Mouse (Mus musculus) CH12.LX (cell line): Measurements from ENCODE around the gene Poglut1. TPM values are rescaled to one million over a fixed set of nuclear protein-coding genes. Genes with fewer than 3 reads are reported as not detected.
A peak's percentile ranks its signal among the peaks of the same experiment; 100 is the strongest.

Experiments used
- DNase-seq: peaks from one replicate; pipeline ENCODE4 v3.0.0-alpha.2; 2013; ENCODE audit errors: extremely low read depth
- H3K27ac ChIP-seq: 2 replicates; pipeline ENCODE4 v1.5.1; 2012; ENCODE audit warnings: low read depth, mild to moderate bottlenecking, control low read depth, moderate library complexity; ENCODE audit not compliant: insufficient read depth
- H3K27me3 ChIP-seq: replicated peaks from 2 replicates; pipeline ENCODE3; 2012; ENCODE audit warnings: inconsistent platforms
- H3K36me3 ChIP-seq, 2 experiments: replicated peaks in 1 of 2; 2 replicates each; pipeline versions ENCODE3 to v1.6.1; 2012; ENCODE audit warnings: inconsistent platforms in 1 of 2, low read length in 1 of 2, mild to moderate bottlenecking in 1 of 2, mixed read lengths in 1 of 2, moderate library complexity in 1 of 2; ENCODE audit not compliant: control insufficient read depth in 1 of 2, insufficient read depth in 1 of 2
- H3K4me1 ChIP-seq, 2 experiments: 2 replicates each; pipeline ENCODE4 v1.6.1; 2012; ENCODE audit warnings: inconsistent platforms in 1 of 2, moderate library complexity in 1 of 2; ENCODE audit not compliant: insufficient read depth in 2 of 2, control insufficient read depth in 1 of 2
- H3K4me2 ChIP-seq: 2 replicates; pipeline ENCODE4 v1.6.1; 2012; ENCODE audit warnings: low read depth, mild to moderate bottlenecking, control low read depth; ENCODE audit not compliant: poor library complexity, insufficient read depth, severe bottlenecking
- H3K4me3 ChIP-seq, 3 experiments: fragments of 150-350 bp in 1 of 3; sonication (generic) in 1 of 3; replicated peaks in 1 of 3; 2 replicates each; pipeline versions ENCODE3 to v1.5.1; 2011 to 2012; ENCODE audit warnings: low read depth in 2 of 3, low read length in 2 of 3, mild to moderate bottlenecking in 2 of 3, moderate library complexity in 2 of 3, control low read depth in 1 of 3, improper control_type of control experiment in 1 of 3, inconsistent platforms in 1 of 3, mixed read lengths in 1 of 3; ENCODE audit not compliant: poor library complexity in 1 of 3
- H3K79me2 ChIP-seq: replicated peaks from 2 replicates; pipeline ENCODE4 v1.6.1; 2012; ENCODE audit warnings: mild to moderate bottlenecking, moderate library complexity; ENCODE audit not compliant: control insufficient read depth, poor library complexity, insufficient read depth, severe bottlenecking; ENCODE audit errors: extremely low read depth
- H3K9ac ChIP-seq: 2 replicates; pipeline ENCODE4 v1.6.1; 2012; ENCODE audit warnings: low read depth, mild to moderate bottlenecking, control low read depth, moderate library complexity; ENCODE audit not compliant: insufficient read depth
- H3K9me3 ChIP-seq: replicated peaks from 2 replicates; pipeline ENCODE3; 2012; ENCODE audit warnings: low read length, inconsistent platforms, mixed read lengths
- CHD1 ChIP-seq: IDR thresholded peaks from 2 replicates; pipeline ENCODE4 v1.6.1; 2012; ENCODE audit warnings: low read depth, low read length, improper control_type of control experiment, inconsistent platforms
- E2F4 ChIP-seq: IDR thresholded peaks from 2 replicates; pipeline ENCODE4 v1.6.1; 2011; ENCODE audit warnings: low read depth, low read length, improper control_type of control experiment; ENCODE audit not compliant: insufficient replicate concordance
- HCFC1 ChIP-seq: IDR thresholded peaks from 2 replicates; pipeline ENCODE4 v1.6.1; 2012; ENCODE audit warnings: low read depth, mild to moderate bottlenecking, inconsistent platforms, low read length, improper control_type of control experiment
- JUN ChIP-seq: IDR thresholded peaks from 2 replicates; pipeline ENCODE4 v1.6.1; 2011; ENCODE audit warnings: low read depth, mild to moderate bottlenecking, low read length, improper control_type of control experiment, moderate library complexity; ENCODE audit not compliant: insufficient read depth
- MAZ ChIP-seq: IDR thresholded peaks from 2 replicates; pipeline ENCODE4 v1.6.1; 2012; ENCODE audit warnings: low read depth, mild to moderate bottlenecking, inconsistent platforms, low read length, improper control_type of control experiment, moderate library complexity
- MEF2A ChIP-seq: IDR thresholded peaks from 2 replicates; pipeline ENCODE4 v1.6.1; 2014; ENCODE audit warnings: low read depth, mild to moderate bottlenecking, inconsistent platforms, low read length, improper control_type of control experiment, borderline replicate concordance
- SIN3A ChIP-seq: IDR thresholded peaks from 2 replicates; pipeline ENCODE4 v1.6.1; 2012; ENCODE audit warnings: low read length, improper control_type of control experiment, inconsistent platforms
- TCF12 ChIP-seq: IDR thresholded peaks from 2 replicates; pipeline ENCODE4 v1.6.1; 2014; ENCODE audit warnings: low read depth, mild to moderate bottlenecking, inconsistent platforms, low read length, improper control_type of control experiment
- UBTF ChIP-seq: IDR thresholded peaks from 2 replicates; pipeline ENCODE4 v1.6.1; 2012; ENCODE audit warnings: low read depth, mild to moderate bottlenecking, inconsistent platforms, low read length, improper control_type of control experiment, moderate library complexity
- USF2 ChIP-seq: conservative IDR thresholded peaks from 2 replicates; pipeline ENCODE4 v1.6.1; 2011; ENCODE audit warnings: low read depth, low read length, improper control_type of control experiment
- ZMIZ1 ChIP-seq: IDR thresholded peaks from 2 replicates; pipeline ENCODE4 v1.6.1; 2012; ENCODE audit warnings: low read depth, mild to moderate bottlenecking, inconsistent platforms, low read length, improper control_type of control experiment
- ZNF384 ChIP-seq: IDR thresholded peaks from 2 replicates; pipeline ENCODE4 v1.6.1; 2012; ENCODE audit warnings: low read depth, low read length, improper control_type of control experiment, inconsistent platforms
- dilution Hi-C: fragments of 300-500 bp; cut with MboI; formaldehyde crosslinking; loops from 2 replicates; pipeline ENCODE4 v1.14.3; 2020; ENCODE audit warnings: low sequenced_read_pairs; ENCODE audit not compliant: extremely low pct_unique_long_range_greater_than_20kb, extremely low pct_ligation_motif_present
- in situ Hi-C: fragments of 300-500 bp; cut with MboI; formaldehyde crosslinking; loops from 3 replicates; pipeline ENCODE4 v1.14.3; 2019; ENCODE audit warnings: low sequenced_read_pairs, low pct_ligation_motif_present, low pct_unique_long_range_greater_than_20kb, mixed read lengths
- polyA plus RNA-seq: library from polyadenylated mRNA; unstranded; fragments of >175 nt; gene quantifications from 2 replicates; pipeline ENCODE4 v1.2.1, GENCODE M21; 2012; ENCODE audit warnings: low read depth; ENCODE audit not compliant: insufficient read length
- total RNA-seq, 2 experiments: library from RNA; depleted of rRNA; stranded (reverse); fragments of 300-350 nt in 1 of 2; fragments of >200 nt in 1 of 2; gene quantifications; 2 replicates each; pipeline ENCODE4 v1.2.3; 2012 to 2014

Poglut1 gene
- total and polyA plus RNA-seq, 3 experiments = 41.4 to 65.6 (median 54.7) TPM

DNA sequence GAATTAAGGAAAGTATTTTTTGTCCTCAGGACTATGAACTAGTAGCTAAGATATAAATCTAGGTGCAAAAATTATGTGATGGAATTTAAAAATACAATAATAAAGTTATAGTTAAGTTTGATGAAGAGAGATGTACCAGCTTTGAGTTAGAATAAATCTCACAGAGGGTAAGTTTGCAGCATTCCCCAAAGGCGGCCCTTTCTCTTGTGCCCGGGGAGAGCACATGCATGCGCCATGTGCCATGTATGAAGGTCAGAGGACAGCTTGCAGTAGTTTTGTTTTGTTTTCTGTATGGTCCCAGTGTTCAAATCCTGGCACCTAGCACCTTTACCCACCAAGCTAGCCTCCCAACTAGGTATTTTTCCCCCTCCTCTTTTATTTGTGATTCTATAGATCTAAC, 21.4 kb upstream of the Poglut1 start:
- dilution Hi-C loops = no loop called here
- no peaks in the 10 kb centered on the region for H3K4me1 ChIP-seq
- in situ Hi-C loops = no loop called here
- no peak overlapping the region for H3K9ac ChIP-seq
- H3K27ac ChIP-seq = no peak overlapping the region
- no peak for TF ChIP-seq ZMIZ1
- TF ChIP-seq CHD1 = no peak
- no peak for TF ChIP-seq JUN
- no peak for TF ChIP-seq SIN3A
- no peak overlapping the region for H3K4me2 ChIP-seq
- DNase-seq = no peak
- peaks cover 40% of the 10 kb centered on the region for H3K79me2 ChIP-seq
- H3K27me3 ChIP-seq = no peaks in the 10 kb centered on the region
- H3K36me3 ChIP-seq = peaks cover 56 to 87% of the 10 kb centered on the region in 2 experiments
- no peaks in the 10 kb centered on the region for H3K9me3 ChIP-seq
- H3K4me3 ChIP-seq = no peak overlapping the region

DNA sequence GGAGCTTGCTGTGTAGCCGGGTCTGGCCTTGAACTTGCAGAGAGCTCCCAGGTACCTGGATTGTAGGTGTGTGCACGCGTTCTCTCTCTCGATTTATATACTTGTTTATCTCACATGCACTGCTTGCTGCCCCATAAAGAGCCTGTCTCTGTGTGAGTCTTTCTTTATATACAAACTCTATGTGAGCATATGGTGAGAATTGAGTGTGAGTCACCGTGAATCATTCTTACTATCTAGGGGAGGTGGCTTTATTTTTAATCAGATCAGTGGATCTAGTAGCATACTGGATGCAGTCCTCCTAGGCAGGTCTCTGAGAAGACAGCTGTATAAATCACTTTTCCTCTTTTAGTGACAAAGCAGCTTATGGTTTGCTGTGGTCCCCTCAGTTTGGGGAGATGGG, 18.1 kb upstream of the Poglut1 start:
- dilution Hi-C loops = no loop called here
- Histone ChIP-seq H3K27me3 (no peaks in the 10 kb centered on the region), H3K4me3 (no peak overlapping the region), H3K4me1 (peaks cover 4 to 22% of the 10 kb centered on the region in 2 experiments; a peak in 3 of 4 replicates), H3K9ac (no peak overlapping the region), H3K9me3 (no peaks in the 10 kb centered on the region), H3K27ac (no peak overlapping the region), H3K4me2 (no peak overlapping the region), H3K36me3 (peaks cover 56 to 81% of the 10 kb centered on the region in 2 experiments), H3K79me2 (peaks cover 68% of the 10 kb centered on the region)
- TF ChIP-seq ZNF384 (no peak), TCF12 (no peak), UBTF (no peak), MEF2A (no peak), USF2 (no peak), E2F4 (no peak)
- DNase-seq = no peak
- in situ Hi-C loops = no loop called here

GRCm38 (mm10) chr16:38563516-38563915, 13.5 kb upstream of the Poglut1 start:
- Histone ChIP-seq H3K9ac (peak overlapping the region; percentile 96), H3K4me2 (peak overlapping the region; percentile 95), H3K79me2 (peaks cover 54% of the 10 kb centered on the region), H3K4me1 (peaks cover 7 to 35% of the 10 kb centered on the region in 2 experiments), H3K36me3 (peaks cover 26 to 41% of the 10 kb centered on the region in 2 experiments), H3K9me3 (no peaks in the 10 kb centered on the region), H3K4me3 (peak overlapping the region; percentile 89 to 97 (median 90)), H3K27me3 (peaks cover 2% of the 10 kb centered on the region), H3K27ac (no peak overlapping the region)
- DNase-seq = no peak
- in situ Hi-C loops (no loop called here), dilution Hi-C loops (no loop called here)
- TF ChIP-seq MAZ (0 out of 2 replicates have a peak, but pooled peaks have one; percentile 28), CHD1 (0 out of 2 replicates have a peak, but pooled peaks have one; percentile 63), HCFC1 (no peak)
